Mouse (Mus musculus): ENCODE measurements around the gene Smpd2.

DNA sequence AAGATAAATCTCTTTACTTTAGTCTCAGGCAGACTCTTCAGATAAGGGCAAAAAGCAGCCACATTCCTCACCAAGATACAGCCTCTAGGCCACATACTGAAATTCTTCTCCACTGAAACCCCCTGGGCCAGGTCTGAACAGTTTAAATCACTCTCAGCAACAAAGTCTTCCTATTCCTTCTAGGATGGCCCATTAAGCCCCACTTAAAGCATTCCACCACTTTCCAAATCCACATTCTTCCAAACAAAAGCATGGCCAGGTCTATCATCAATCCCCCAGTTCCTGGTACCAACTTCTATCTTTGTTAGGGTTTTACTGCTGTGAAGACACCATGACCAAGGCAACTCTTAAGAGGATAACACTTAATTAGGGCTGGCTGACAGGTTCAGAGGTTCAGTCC lies 17.6 kb downstream of the Smpd2 start:
- TF ChIP-seq CTCF (IDR thresholded peaks at IDR 0.05; ENCODE audit: borderline replicate concordance, extremely low read depth, insufficient read depth, insufficient read length) = no peak
- no peak for TF ChIP-seq POLR2A (IDR thresholded peaks at IDR 0.05; ENCODE audit: borderline replicate concordance, extremely low read depth, insufficient read depth, insufficient read length, poor library complexity, severe bottlenecking)
